Mouse (Mus musculus) duodenum, adult 2 months (tissue): ENCODE results near the gene Eprs. TPM values are rescaled to one million over a fixed set of nuclear protein-coding genes. Genes with fewer than 3 reads are reported as not detected.

ENCODE experiments used
- polyA plus RNA-seq: library from polyadenylated mRNA; depleted of rRNA; stranded (reverse); fragments of >200 nt; gene quantifications from 2 replicates; pipeline ENCODE4 v1.2.3, GENCODE M21; 2012; ENCODE audit warnings: low replicate concordance; rRNA removed

Eprs gene
- polyA plus RNA-seq: 1.2 and 1.7 TPM in 2 replicates

GRCm38 (mm10) chr1:185362677-185363520 is at the start of gene Eprs:
Gene Eprs, plus strand, starts transcription at chr1:185363044.

GRCm38 (mm10) chr1:185328721-185329610 is 33.9 kb upstream of the Eprs start, which contains the start of gene Iars2:
Gene Iars2, minus strand, starts transcription at chr1:185329396.

GRCm38 (mm10) chr1:185331983-185332430 is 30.8 kb upstream of the Eprs start, which contains the start of gene Bpnt1:
Gene Bpnt1, plus strand, starts transcription at chr1:185332149.

GRCm38 (mm10) chr1:185454575-185454954 is 91.7 kb downstream of the Eprs start, which contains the start of gene Slc30a10:
Gene Slc30a10, plus strand, starts transcription at chr1:185454848.

Other genes with a start within 250 kb of the Eprs start
- 17.7 and 24.9 TPM in 2 replicates for gene Rab3gap2, start 158.9 kb upstream of the Eprs start, polyA plus RNA-seq
- 12.0 and 13.9 TPM in 2 replicates for gene Iars2, start 33.6 kb upstream of the Eprs start, polyA plus RNA-seq
- 302 and 400 TPM in 2 replicates for gene Bpnt1, start 30.9 kb upstream of the Eprs start, polyA plus RNA-seq
- gene Slc30a10, start 91.8 kb downstream of the Eprs start, polyA plus RNA-seq: 8.4 and 60.0 TPM in 2 replicates